Mouse (Mus musculus) hindbrain, embryonic 12.5 days (tissue): ENCODE measurements around the gene Rbpj. TPM values are rescaled to one million over a fixed set of nuclear protein-coding genes. Genes with fewer than 3 reads are reported as not detected.
A peak's percentile ranks its signal among the peaks of the same experiment; 100 is the strongest.

ENCODE experiments used
- ATAC-seq: fragments of 200-750 bp; cut with Nextera tagmentation; 2 replicates; pipeline ENCODE4 v1.8.0; 2017; ENCODE audit warnings: moderate TSS enrichment; ENCODE audit not compliant: low FRiP score
- H3K27ac ChIP-seq: fragments of 300-500 bp; sonication (generic); 2 replicates; pipeline ENCODE4 v1.5.1; 2016; ENCODE audit warnings: mild to moderate bottlenecking
- H3K27me3 ChIP-seq: fragments of 300-500 bp; sonication (generic); 2 replicates; pipeline ENCODE4 v1.6.1; 2016; ENCODE audit warnings: mild to moderate bottlenecking
- H3K36me3 ChIP-seq: fragments of 300-500 bp; sonication (generic); 2 replicates; pipeline ENCODE4 v1.6.1; 2016; ENCODE audit warnings: mild to moderate bottlenecking
- H3K4me1 ChIP-seq: fragments of 300-500 bp; sonication (generic); 2 replicates; pipeline ENCODE4 v1.6.1; 2016
- H3K4me2 ChIP-seq: fragments of 300-500 bp; sonication (generic); replicated peaks from 2 replicates; pipeline ENCODE4 v1.6.1; 2016; ENCODE audit warnings: mild to moderate bottlenecking
- H3K4me3 ChIP-seq: fragments of 300-500 bp; sonication (generic); 2 replicates; pipeline ENCODE4 v1.5.1; 2016; ENCODE audit warnings: mild to moderate bottlenecking
- H3K9ac ChIP-seq: fragments of 300-500 bp; sonication (generic); 2 replicates; pipeline ENCODE4 v1.6.1; 2016; ENCODE audit warnings: mild to moderate bottlenecking, moderate library complexity
- H3K9me3 ChIP-seq: fragments of 300-500 bp; sonication (generic); replicated peaks from 2 replicates; pipeline ENCODE4 v1.6.1; 2016; ENCODE audit warnings: mild to moderate bottlenecking
- WGBS: fragments of 180-500 bp; shearing (Covaris S2); methylation state at CpG from one replicate; pipeline ENCODE4 v1.1.7; 2016; 5-methylcytosine and 5-hydroxymethylcytosine counted together
- polyA plus RNA-seq: library from polyadenylated mRNA; unstranded; fragments of >200 nt; fragmentation: Nextera tagmentation; extraction: Ambion mirVana; gene quantifications from 2 replicates; pipeline ENCODE4 v1.2.1, GENCODE M21; 2016

Gene Rbpj
- polyA plus RNA-seq, 1 experiment from 2014 or later = 58.8 TPM

DNA sequence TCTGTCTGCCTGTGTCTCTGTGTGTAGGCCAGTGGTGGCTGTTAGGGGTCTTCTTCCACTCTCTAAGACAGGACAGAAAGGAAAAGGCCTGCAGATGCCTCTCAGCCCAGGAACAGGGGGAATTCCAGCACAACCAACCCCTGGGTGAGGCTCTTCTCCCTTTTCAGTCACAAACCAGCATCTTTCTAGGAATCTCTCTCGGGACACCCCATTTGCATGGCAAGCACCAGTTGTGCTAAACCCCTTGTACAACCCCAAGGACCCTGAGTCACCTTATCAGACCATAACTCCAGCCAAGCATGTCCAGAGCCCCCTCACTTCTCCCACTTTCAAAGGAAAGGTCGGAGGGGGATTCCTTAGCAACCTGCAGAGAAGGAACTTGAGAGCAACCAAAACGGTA lies 13.0 kb upstream of the Rbpj start:
- H3K27me3 ChIP-seq = no peaks in the 10 kb centered on the region
- no peak overlapping the region for H3K9ac ChIP-seq
- no peaks in the 10 kb centered on the region for H3K9me3 ChIP-seq
- no peak overlapping the region for H3K27ac ChIP-seq
- H3K4me2 ChIP-seq = no peak overlapping the region
- H3K36me3 ChIP-seq = no peaks in the 10 kb centered on the region
- no peak for ATAC-seq
- H3K4me1 ChIP-seq = no peaks in the 10 kb centered on the region
- WGBS = 66% methylated on average over 3 of the region's 3 CpGs
- no peak overlapping the region for H3K4me3 ChIP-seq

DNA sequence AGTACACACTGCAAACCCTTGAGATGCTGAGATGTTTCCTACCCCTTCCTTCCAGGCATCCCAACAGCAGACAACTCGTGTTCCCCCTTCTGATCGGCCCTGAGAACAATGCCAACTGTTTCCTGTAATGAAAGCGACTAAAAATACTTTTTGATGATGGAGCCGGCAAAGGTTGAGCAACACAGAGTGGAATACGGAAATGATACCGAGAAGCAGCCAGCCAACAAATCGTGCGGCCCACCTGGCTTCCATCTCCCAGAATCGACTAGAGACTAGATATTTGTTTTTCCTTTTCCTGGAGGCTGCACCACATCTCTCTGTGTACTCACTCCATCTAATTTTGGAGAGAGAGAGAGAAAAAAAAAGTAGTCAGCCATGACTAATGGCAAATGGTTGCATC lies 11.2 kb upstream of the Rbpj start:
- no peak overlapping the region for H3K27ac ChIP-seq
- no peaks in the 10 kb centered on the region for H3K27me3 ChIP-seq
- no peaks in the 10 kb centered on the region for H3K9me3 ChIP-seq
- no peak overlapping the region for H3K4me2 ChIP-seq
- ATAC-seq = no peak
- H3K4me1 ChIP-seq = no peaks in the 10 kb centered on the region
- no peak overlapping the region for H3K4me3 ChIP-seq
- H3K9ac ChIP-seq = no peak overlapping the region
- WGBS = 86% methylated on average over 9 of the region's 9 CpGs
- H3K36me3 ChIP-seq = no peaks in the 10 kb centered on the region

DNA sequence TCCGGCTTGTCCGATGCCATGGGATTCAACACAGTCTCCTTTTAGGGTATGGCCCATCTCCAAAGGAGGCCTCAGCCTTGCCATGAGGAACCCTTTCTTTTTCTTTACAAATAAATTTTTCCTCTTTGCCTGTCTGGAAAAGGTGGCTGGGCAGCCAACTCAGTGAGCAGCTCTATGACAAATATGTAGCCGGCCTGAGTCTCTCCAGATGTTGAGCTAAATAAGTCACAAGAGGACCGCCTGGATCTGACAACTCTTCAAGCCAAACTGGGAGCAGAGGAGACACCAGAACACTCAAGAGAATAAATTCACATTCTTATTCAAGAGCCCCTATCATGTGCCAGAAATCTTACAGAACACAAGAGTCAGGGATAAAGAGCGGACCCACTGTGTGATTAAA lies 10.5 kb upstream of the Rbpj start:
- 92% methylated on average over 5 of the region's 5 CpGs for WGBS
- Histone ChIP-seq H3K27me3 (no peaks in the 10 kb centered on the region), H3K36me3 (no peaks in the 10 kb centered on the region), H3K4me3 (no peak overlapping the region), H3K4me1 (no peaks in the 10 kb centered on the region), H3K27ac (no peak overlapping the region), H3K9ac (no peak overlapping the region), H3K4me2 (no peak overlapping the region), H3K9me3 (no peaks in the 10 kb centered on the region)
- no peak for ATAC-seq

DNA sequence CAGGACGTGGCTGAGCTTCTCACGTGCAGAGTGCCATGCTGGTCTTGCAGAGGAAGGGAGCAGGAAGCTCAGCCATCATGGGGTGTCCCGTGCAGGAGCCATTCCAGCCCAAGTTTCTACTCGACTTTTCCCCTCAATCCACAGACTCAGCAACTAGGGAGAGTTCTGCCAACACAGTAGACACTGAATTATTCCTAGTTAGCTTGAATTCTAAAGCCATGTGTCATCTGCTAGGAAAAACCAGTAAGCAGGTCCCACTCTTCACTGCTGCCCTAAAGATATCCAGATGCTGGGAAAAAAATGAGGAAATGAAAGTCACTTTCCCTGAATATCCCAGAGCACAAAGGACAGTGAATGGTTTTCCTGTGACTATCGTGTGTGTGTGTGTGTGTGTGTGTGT lies 5.8 kb upstream of the Rbpj start:
- no peak for ATAC-seq
- WGBS = 75% methylated on average over 5 of the region's 5 CpGs

DNA sequence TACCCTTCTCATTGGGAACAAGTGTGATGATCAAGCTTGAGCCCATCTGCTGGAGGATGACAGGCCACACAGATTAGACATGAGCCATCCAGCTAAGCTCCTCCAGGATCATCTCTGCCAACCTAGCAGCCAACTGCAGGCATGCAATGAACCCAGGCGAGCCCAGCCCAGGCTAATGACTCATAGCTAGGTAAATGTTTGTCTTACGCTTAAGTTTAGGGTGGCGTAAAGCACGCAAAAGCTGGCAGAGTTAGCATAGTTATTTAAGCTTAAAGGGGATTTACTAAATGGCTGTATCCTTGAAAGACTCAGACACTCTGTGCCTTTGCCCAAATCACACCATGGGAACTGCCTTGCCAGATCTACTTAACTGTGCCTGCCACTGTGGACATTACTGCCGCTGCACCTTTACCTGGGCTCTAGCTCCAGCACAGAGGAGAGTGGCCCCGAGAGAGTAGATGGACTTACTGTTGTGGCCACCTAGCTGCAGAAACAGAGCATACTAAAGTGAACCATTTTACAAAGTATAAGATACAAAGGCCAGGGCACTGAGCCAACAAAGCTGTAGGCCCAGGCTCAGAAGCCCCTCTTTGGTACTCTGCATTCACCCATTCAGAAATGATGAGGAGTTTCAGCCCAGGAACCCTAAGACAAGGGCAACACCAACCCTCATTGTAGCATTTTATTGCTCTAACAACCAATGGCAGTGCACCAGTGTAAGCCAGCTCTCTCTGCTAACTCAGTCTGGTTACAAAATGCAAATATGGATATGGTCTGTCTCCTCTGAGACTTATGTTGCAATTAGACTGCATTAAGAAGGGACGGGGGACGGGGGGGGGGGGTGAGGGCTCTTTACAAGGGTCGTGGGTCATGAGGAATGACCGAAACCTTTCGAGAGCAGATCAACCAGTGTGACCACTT lies 2.6 kb upstream of the Rbpj start:
- 84% methylated on average over 11 of the region's 11 CpGs for WGBS
- no peak overlapping the region for H3K4me2 ChIP-seq
- no peak overlapping the region for H3K27ac ChIP-seq
- no peak overlapping the region for H3K9ac ChIP-seq
- H3K4me1 ChIP-seq = no peaks in the 10 kb centered on the region
- no peak overlapping the region for H3K4me3 ChIP-seq
- H3K36me3 ChIP-seq = no peaks in the 10 kb centered on the region
- no peaks in the 10 kb centered on the region for H3K9me3 ChIP-seq
- ATAC-seq = no peak
- no peaks in the 10 kb centered on the region; the same call in 1 of the 2 replicates for H3K27me3 ChIP-seq

More for the DNA sequence above, 5.8 kb upstream of the Rbpj start:
- Histone ChIP-seq H3K36me3 (no peaks in the 10 kb centered on the region), H3K4me1 (no peaks in the 10 kb centered on the region), H3K27ac (no peak overlapping the region), H3K4me3 (no peak overlapping the region), H3K4me2 (no peak overlapping the region), H3K9me3 (no peaks in the 10 kb centered on the region), H3K9ac (no peak overlapping the region), H3K27me3 (no peaks in the 10 kb centered on the region)

DNA sequence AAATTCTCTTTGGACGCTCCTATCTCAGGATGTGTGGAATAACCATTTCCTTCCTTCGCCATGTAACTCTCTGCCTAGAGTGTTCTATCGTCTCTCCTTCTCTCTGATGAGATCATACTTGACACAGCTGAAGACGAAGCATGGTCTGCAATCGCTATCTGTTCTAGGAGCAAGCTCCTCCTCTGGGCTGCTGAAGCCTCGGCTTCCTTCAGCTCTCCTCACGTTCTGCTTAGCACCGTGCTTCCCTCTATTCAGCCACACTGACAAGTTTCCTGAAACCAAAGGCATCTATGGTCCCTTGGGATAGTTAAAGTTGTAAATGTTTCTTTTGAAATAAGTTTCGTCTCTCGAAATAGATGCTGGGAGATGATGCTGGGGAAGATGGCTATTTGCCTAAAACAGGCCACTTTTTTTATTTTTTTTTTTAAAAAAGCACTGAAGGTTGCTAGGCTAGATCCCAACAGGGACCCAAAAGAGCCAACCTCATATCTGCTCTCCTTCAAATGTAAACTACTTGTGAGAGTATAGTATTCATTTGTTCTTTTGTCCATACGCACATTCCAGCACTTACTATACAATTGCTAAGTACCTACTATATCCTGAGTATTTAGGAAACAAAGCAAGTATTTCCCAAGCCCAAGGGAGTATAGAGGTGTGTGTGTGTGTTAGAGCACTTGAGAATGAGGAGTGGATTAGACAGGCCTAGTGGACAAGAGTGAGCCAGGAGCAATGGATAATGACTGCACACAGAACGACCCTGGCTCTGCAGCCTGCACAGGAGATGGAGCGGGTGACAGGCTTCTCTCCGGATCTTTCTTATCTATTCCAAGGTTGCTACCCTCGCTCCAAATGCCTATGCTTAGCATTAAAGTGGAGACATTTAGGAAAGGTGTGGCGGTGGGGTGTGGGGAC lies 726 bp downstream of the Rbpj start:
- Histone ChIP-seq H3K27ac (no peak overlapping the region), H3K4me3 (no peak overlapping the region), H3K27me3 (peaks cover 4% of the 10 kb centered on the region), H3K36me3 (no peaks in the 10 kb centered on the region), H3K9me3 (no peaks in the 10 kb centered on the region), H3K4me1 (peaks cover 6% of the 10 kb centered on the region), H3K9ac (no peak overlapping the region), H3K4me2 (no peak overlapping the region)
- ATAC-seq = no peak
- WGBS = 79% methylated on average over 16 of the region's 16 CpGs

DNA sequence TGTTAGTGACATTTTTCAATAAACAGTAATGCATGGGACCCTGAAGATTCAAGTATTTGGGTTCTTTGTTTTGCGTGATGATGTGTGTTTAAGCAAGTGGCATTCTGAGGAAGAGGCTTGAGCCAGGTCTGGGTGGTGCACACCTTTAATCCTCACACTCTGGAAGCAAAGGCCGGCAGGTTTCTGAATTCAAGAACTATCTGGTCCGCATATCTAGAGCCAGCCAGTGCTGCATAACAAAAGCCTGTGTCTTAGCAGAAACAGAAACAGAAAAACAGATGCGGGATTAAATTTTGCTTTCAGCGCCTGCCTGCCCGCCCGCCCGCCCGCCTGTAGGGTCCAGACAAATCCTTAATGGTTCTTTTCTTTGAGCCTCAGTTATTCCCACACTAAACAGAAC lies 1.6 kb downstream of the Rbpj start:
- Histone ChIP-seq H3K27me3 (peaks cover 4% of the 10 kb centered on the region), H3K4me1 (peaks cover 6% of the 10 kb centered on the region), H3K36me3 (no peaks in the 10 kb centered on the region), H3K9ac (no peak overlapping the region), H3K4me2 (no peak overlapping the region), H3K4me3 (no peak overlapping the region), H3K9me3 (no peaks in the 10 kb centered on the region), H3K27ac (no peak overlapping the region)
- ATAC-seq = no peak
- WGBS = 73% methylated on average over 9 of the region's 9 CpGs

DNA sequence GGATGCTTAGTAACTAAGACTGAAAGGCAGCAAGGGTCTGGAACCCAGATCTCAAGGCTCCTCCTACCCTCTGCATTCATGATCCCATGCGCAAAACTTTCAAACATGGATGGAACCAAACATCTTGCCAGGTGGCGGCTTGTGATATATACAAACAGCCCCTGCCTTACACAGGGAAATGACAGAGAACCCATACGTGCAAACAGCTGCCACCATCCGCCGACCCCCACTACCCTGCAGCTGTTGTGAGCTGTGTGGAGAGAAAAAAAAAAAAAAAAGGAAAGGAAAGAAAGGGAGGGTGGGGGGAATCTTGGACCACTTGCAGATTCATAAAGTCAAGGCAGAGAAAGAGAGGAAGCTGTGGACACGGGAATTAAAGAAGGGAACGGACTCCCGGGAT lies 2.4 kb downstream of the Rbpj start:
- no peaks in the 10 kb centered on the region for H3K36me3 ChIP-seq
- no peak overlapping the region for H3K4me2 ChIP-seq
- H3K27me3 ChIP-seq = peaks cover 4% of the 10 kb centered on the region
- no peaks in the 10 kb centered on the region for H3K9me3 ChIP-seq
- no peak for ATAC-seq
- no peak overlapping the region for H3K4me3 ChIP-seq
- H3K4me1 ChIP-seq = peaks cover 6% of the 10 kb centered on the region
- WGBS = 53% methylated on average over 8 of the region's 8 CpGs
- H3K9ac ChIP-seq = no peak overlapping the region
- H3K27ac ChIP-seq = no peak overlapping the region

DNA sequence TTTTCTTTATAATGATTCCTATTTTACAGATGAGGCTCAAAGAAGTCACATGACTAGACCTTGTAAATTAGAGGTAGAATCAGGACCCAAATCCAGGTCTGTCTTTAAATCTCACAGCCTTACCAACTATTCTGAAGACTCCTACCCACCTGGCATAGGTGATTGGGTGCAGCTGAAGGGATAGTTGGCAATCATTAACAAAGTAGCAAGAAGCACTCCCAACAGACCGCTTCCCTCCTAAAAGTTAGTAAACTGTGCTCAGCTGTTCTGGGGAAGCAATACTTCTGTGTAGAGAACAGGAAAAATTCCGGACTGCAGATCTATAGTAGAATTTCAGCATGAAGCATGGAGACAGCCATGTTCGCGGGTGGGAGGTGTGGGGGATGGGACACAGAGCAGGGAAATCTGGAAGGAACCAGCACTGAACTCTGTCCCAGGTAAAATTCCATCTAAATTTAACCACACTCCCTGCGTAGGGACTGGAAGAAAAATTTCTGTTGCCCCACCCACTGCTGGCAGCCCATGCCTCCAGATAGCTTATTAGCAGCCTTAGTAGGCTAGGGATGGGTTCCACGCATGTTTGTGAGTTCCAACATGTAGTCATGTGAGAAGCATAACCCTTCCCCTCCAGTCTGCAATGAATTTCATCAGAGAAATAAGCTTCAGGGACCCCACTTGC lies 3.3 kb downstream of the Rbpj start:
- no peak overlapping the region for H3K27ac ChIP-seq
- H3K36me3 ChIP-seq = no peaks in the 10 kb centered on the region
- no peak overlapping the region for H3K4me2 ChIP-seq
- H3K27me3 ChIP-seq = peaks cover 4% of the 10 kb centered on the region
- WGBS = 81% methylated on average over 6 of the region's 6 CpGs
- H3K9me3 ChIP-seq = no peaks in the 10 kb centered on the region
- H3K4me1 ChIP-seq = peaks cover 6% of the 10 kb centered on the region
- no peak for ATAC-seq
- no peak overlapping the region for H3K9ac ChIP-seq
- H3K4me3 ChIP-seq = no peak overlapping the region

DNA sequence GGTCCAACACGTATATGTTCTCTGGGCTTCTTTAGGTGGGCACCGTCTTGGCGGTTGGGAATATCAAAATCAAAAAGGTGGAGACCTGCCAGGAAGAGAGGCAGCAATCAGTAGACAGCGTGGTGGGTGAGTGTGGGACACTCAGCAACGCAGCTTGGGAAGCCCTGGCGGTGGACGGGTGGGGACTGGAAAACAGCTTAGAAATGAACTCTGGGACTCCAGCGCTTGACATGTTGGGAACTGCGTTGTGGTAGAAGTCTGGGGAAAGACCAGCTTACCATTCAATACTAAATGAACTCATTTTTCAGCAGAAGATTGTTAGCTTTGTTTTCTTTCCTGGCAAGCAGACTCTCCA lies 3.8 kb downstream of the Rbpj start:
- no peak overlapping the region for H3K4me3 ChIP-seq
- no peak overlapping the region for H3K27ac ChIP-seq
- H3K4me2 ChIP-seq = no peak overlapping the region
- peaks cover 6% of the 10 kb centered on the region for H3K4me1 ChIP-seq
- H3K9ac ChIP-seq = no peak overlapping the region
- WGBS = 56% methylated on average over 9 of the region's 9 CpGs
- no peaks in the 10 kb centered on the region for H3K36me3 ChIP-seq
- H3K9me3 ChIP-seq = no peaks in the 10 kb centered on the region
- ATAC-seq = no peak
- peaks cover 4% of the 10 kb centered on the region for H3K27me3 ChIP-seq

DNA sequence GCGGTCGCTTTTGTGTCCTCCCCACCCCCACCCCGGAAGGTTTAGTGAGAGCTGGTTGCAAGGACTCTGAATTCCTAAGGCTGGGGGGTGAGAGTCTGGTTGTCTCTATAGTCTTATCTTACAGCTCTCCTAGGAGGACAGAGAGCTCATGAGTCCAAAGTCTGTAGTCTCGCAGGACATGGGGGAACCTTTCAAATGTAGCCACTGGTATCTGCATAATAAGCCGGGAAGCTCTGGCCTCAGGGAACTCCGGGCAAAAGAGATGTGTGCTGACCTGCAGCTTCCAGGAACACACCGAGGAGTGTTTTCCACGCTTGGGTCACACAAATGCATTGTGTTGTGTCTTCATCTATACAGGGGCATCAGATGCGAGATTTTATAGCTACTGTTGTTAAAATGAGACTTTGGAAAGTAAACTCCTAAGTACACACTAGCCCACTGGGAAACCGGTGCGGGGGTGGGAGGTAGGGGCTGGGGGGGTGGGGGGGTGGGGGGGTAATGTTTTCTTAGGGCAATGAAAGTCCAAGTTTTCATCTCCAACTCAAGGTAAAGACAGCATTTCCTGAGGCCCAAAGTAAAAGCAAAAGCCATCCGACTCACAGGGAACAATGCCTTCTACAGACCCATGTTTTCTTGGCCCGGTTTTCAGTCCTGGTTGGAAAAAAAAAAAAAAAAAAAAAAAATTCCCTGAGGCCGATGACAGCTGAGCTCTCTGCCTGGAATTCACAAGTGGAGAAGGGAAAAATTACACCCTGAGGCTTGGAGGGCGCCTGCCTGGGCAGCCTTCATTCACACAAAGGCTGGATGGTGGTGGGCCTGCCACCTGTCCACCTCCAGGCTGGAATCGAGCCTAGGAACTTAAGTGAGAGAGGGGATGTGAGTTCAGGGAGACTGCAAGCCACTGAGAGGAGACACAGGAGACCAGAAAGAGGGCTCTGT lies 4.5 kb downstream of the Rbpj start:
- H3K9ac ChIP-seq = no peak overlapping the region
- no peaks in the 10 kb centered on the region for H3K9me3 ChIP-seq
- no peak overlapping the region for H3K4me2 ChIP-seq
- H3K4me3 ChIP-seq = no peak overlapping the region
- 42% methylated on average over 16 of the region's 16 CpGs for WGBS
- H3K4me1 ChIP-seq = peaks cover 6% of the 10 kb centered on the region
- peaks cover 4% of the 10 kb centered on the region for H3K27me3 ChIP-seq
- ATAC-seq = peak; percentile 60
- H3K27ac ChIP-seq = no peak overlapping the region
- H3K36me3 ChIP-seq = no peaks in the 10 kb centered on the region
